Mouse (Mus musculus): ENCODE measurements around the gene Phpt1.

Phpt1 gene

DNA sequence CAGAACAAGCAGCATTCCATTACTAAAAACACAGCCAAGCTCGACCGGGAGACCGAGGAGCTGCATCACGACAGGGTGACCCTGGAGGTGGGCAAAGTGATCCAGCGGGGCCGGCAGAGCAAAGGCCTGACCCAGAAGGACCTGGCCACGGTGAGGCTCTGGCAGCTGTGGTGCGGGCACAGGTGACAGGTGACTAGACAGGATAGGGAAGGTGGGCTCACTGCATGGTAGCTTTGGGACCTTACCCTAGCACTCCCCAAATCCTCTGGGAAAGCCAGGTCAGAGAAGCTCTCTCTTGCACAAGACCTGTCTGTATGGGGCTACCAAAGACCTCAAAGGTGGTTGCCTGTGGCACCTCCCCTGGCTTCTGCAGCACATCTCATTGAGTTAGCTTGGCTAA is 14.5 kb downstream of the Phpt1 start:
- in situ Hi-C loops (cut with MboI, MseI): no loop called here

DNA sequence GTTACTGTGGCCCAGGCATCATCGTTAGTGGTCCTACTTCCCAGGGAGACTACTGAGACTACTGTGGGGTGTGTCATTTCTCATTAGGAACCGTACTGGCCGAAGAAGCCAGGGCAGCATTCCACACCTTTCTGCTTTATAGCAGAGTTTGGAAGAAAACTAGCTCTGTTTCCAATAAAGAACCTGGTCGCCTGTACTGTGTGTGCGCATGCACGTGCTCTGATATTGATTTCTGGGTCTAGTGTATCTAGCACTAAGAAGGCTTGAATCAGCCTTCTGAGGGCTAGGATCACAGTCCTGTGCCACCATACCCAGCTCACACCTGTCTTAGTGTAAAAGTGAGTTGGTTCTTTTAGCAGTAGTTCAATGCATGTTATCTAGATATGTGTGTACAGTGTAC is 16.2 kb downstream of the Phpt1 start:
- in situ Hi-C loops (cut with MboI, MseI): loop anchor here (10.0 kb wide), 1 partner anchor 946 kb away; no protein-coding TSS in a partner anchor

DNA sequence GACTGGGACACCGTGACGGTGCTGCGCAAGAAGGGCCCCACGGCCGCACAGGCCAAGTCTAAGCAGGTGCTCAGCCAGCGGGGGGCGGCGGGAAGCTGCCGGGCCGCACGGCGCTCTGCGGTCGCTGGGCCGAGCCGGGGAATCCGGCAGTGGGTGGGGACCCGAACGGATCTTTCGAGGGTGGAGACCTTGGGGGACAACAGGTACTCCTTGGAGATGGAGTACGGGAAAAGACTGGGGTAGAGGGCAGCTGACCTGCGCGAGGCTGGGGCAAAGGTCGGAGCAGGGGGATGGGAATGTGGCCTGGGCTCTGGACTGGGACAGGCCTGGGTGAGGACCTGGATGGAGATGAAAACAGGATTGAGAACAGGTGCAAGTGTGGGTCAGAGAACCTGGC is 17.1 kb downstream of the Phpt1 start:
- in situ Hi-C loops (cut with MboI, MseI): loop anchor here (10.0 kb wide), 1 partner anchor 947 kb away; no protein-coding TSS in a partner anchor

DNA sequence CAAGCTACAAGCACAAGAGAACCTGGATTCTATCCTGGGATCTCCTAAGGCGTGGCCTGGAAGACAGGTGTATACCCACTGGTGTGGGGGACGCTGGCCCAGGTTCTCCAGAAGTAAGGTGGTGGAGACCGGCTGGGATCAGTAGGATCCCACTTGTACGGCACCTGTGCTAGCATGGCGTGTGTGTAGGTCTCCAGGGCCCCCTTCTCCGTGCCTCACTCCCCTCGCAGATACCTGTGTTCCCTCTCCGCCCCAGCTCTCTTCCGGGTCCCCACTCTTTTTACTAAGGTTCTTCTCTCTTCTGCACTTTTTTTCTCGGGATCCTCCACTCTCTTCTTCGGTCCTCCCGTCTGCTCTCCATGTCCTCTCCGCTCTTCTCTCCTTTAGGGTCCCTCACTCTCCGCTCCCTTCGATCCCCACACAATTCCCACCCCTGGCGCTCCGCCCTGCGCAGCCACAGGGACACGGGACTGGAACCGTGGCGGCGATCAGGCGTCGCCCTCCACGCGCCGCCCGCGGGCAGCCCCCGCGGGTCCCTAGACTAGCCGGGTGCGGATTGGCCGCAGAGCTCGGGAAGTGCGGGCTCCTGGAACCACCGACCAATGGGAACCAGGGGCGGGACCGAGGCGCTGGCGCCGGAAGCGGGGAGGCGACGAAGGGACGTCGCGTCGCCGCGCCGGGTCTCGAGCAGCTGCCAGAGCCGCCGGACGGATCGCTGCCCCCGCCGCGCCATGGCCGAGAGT is 17.6 kb downstream of the Phpt1 start, which contains the start of gene Edf1:
Edf1 (plus strand) TSS at position 627 of the 743 bp plus-strand sequence.
- in situ Hi-C loops (cut with MboI, MseI): loop anchor here (10.0 kb wide), 1 partner anchor 947 kb away; no protein-coding TSS in a partner anchor

DNA sequence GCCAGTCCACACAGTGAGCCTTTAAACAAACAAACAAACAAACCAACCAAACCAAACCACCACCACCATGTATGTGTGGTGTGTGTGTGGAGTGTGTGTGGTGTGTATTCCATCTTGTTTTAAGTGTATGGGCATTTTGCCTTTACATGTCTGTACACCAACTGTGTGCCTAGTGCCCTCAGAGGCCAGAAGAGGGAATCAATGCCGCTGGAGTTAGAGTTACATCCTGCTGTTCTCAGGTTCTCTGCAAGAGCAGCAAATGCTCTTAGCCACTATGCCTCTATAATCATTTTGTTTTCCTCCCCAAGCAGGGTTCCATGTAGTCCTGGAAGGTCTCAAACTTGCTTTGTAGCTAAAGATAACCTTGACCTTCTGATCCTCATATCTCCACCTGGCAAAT is 18.7 kb downstream of the Phpt1 start:
- in situ Hi-C loops (cut with MboI, MseI): loop anchor here (10.0 kb wide), 1 partner anchor 949 kb away; no protein-coding TSS in a partner anchor

DNA sequence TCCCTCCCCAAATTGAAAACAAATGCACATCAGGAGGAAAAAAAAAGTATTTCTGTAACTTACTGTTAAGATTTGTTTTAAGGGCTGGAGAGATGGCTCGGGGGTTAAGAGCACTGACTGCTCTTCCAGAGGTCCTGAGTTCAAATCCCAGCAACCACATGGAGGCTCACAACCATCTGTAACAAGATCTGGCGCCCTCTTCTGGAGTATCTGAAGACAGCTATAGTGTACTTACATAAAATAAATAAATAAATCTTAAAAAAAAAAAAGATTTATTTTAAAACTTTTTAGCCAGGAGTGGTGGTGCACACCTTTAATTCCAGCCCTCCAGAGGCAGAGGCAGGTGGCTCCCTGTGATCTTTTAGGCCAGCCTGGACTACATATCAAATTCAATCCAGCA is 19.5 kb downstream of the Phpt1 start:
- in situ Hi-C loops (cut with MboI, MseI): loop anchor here (10.0 kb wide), 1 partner anchor 949 kb away; no protein-coding TSS in a partner anchor

DNA sequence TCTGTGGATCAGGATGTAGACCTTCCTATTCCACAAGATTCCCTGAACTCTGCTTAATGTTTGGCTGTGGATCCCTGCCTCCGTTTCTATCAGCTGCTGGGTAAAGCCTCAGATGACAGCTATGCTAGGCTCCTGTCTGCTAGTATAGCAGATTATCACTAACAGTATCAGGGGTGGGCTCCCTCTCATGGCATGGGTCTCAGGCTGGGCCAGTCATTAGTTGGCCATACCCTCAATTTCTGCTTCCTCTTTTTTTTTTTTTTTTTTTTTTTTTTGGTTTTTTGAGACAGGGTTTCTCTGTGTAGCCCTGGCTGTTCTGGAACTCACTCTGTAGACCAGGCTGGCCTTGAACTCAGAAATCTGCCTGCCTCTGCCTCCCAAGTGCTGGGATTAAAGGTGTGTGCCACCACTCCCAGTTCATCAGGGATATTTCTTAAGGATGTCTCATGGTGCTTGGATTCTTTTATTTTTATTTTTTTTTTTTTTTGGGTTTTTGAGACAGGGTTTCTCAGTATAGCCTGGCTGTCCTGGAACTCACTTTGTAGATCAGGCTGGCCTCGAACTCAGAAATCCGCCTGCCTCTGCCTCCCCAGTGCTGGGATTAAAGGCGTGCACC is 21.7 kb downstream of the Phpt1 start:
- in situ Hi-C loops (cut with MboI, MseI): loop anchor here (10.0 kb wide), 1 partner anchor 952 kb away; no protein-coding TSS in a partner anchor

DNA sequence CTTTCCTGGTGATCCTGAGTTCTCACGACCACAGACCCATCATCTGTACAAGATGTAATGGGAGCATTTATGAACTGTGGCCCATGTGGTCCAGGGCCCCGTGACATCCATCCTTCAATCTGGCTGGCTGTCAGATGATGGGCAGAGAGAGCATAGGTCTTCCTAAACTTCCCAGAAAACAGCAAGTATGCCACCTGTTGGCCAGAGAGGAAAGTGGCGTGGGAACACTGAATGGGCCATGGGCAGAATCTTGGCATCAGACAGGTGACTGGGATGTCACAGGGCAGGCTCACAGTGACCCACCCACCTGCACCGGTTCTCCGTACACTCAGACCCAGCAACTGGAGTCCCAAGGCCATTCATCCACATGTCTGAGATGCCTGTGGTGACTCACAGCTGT is 23.8 kb downstream of the Phpt1 start:
- in situ Hi-C loops (cut with MboI, MseI): loop anchor here (10.0 kb wide), 1 partner anchor 954 kb away; no protein-coding TSS in a partner anchor

DNA sequence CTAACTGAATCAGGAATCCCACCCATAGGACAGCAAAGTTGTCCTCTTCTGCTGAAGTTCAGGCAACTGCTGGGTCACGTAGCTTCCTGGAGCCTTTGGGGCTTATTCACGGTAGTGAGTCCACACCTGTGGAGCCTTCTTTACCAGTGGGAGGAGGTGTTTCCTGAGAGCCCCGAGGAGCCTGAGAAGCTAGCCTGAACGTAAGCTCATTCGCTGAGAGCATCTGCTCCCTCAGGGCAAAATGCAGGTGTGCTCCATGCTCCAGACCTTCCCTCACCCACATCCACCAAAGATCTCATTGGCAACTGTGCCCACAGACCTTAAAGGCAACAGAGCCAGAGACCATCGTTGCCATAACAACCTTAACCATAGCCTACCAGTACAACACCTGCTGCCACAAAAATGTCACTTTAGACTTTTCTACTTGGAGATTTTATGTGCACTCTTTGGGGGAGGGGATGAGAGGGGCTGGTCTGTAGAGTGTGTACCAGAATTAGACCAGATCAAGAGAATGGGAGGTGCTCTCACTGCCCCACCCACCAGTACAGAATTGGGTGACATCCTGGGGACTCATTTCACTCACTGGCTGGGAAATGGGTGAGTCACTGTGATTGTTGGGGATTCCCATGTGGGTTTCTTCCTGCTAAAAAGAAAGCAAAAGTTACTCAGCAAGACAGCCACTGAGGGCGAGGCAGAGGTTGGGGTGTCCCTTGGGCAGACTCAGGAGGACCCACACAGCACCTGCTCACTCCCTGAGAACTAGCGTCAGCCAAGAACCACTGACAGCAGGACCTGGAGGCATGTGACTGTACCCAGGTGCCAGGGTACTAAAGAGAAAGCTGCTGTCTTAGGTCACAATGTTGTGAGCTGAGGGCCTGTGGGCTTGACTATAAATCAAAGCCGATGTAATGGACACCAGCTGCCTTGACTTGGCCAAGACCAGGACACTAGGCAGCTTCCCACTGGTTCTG is 25.7 kb downstream of the Phpt1 start:
- in situ Hi-C loops (cut with MboI, MseI): no loop called here

DNA sequence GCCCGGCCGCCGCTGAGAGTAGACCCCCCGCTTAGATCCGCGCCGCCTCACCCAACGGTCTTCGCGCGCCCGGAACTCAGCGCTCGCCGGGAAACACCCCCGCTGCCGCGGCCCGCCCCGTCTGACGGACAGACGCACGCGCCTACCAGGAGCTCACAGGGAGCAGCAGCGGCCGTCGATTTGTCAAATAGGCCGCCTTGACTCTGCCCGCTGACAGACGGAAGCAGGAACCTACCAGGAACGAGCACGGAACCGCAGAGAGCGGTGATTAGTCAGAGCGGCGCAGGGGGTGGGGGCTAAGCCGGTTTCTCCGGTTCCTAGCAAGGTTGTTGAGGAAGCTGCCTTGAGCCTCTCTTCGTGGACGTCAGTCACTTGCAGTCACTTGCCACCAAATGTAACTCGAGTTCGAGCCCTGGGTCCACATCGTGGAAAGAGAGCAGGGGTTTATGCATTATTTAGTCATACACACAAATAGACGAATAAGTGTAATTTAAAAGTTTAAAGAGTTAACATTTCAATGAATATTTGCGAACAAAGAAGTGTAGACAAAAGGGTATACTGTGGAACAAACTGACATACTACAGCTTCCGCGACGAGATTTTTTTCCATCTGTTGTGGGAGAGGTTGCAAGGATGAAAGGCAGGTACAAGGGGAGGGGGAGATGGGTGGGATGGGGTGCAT is 28.1 kb downstream of the Phpt1 start, which contains the start of gene Traf2:
Traf2 (minus strand) TSS at position 130 of the 681 bp plus-strand sequence.
- in situ Hi-C loops (cut with MboI, MseI): no loop called here

DNA sequence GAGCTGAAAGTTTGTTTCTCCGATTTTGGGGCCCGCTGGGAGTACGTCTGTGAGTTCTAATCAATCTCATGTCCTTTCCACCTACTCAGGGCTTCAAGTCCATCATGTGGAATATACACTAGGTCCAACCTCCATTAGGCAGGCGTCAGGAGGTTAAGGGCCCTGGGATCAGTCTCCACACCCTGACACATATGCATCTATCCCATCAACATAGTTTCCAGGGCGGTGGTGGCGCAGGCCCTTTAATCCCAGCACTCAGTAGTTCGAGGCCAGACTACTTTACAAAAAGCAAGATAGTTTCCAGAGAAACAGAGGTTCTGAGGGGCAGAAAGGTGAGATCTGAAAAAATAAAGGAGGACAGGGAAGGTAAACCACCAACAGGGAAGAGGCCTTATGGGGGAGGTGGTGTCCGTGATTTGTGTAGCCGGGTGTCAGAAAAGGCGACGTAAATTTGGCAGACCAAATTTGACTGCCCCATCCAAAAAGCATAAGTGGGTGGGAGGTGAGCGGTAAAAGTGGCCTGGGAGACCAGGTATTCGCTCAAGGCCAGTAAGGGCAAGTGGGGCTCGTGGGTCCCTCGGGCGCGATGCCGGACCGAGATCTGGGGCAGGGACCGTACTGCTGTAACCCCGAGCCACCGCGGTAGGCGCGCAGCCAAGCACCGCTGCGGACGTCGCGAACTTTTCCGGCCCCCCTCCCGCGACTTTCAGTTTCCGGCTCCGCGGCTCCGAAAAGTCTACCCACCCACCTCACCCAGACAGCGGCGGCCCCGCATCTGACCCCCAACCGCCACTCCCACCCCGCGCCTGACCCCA is 28.8 kb downstream of the Phpt1 start:
- in situ Hi-C loops (cut with MboI, MseI): no loop called here

DNA sequence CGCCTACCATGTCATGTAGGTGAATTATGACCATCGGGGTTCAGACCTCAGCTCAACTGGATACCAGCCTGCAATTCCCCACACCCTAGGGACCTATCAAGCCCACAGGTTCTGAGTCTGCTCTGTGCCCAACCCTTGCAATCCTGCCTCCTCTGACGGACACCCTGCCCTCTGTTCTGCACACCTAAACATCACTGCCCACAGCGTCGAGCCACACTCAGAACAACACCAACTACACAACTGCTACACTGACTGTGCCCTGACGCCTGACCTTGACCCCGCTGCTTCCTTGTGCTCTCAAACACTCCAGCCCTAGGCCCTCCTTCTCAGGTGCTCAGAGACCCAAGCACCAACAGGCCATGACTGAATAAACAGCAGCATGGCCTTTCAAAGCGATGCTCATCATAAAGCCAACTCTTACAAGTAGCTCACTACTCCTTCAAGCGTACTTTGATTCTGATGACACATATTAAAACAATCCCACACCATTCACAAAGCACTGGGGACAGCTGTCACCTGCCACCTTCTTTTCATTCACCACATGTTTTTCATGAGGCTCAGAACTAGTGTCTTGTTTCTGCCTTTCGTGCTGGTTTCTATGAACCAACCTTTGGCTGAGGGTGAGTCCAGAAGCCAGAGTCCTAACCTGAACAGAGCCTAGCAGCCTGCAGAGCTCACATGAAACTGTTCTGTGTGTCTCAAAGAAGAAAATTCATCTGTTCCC is 33.2 kb downstream of the Phpt1 start:
- in situ Hi-C loops (cut with MboI, MseI): no loop called here

DNA sequence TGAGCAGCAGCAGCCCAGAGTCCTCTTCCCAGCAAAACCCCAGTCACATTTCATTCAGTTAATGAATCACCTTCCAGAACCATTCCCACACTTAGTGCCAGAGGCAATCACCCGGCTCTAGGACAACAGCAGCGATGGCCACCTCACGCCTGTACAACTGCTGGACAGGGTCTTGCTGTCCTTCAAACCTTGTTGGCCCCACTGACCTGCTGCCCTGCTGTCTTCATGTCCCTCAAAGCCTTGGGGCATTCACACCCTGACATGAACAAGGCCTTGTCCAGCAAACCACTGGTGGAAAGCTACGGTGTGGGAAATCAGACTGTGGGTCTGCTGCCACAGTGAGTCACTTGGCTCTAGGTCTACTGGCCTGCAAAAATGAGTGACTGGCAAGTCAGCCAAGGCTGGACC is 34.5 kb downstream of the Phpt1 start:
- in situ Hi-C loops (cut with MboI, MseI): no loop called here

DNA sequence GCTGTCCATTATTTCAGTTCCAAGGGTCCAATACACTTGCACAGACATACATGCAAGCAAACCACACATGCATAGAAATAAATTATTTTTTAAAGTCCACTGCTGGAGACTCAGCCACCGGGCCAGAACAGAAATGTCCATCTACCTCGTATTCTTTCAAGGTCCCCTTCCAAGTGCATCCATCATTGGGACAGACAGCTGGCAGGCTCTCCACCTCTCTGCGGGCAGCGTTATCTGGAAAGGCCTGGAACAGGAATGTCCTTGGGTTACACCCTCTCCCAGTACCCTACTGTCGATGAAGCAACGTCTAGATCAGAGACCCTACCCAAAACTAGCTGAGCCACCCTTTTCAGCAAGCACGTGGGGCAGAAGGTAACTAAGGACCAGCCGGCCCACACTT is 38.5 kb downstream of the Phpt1 start:
- in situ Hi-C loops (cut with MboI, MseI): no loop called here

DNA sequence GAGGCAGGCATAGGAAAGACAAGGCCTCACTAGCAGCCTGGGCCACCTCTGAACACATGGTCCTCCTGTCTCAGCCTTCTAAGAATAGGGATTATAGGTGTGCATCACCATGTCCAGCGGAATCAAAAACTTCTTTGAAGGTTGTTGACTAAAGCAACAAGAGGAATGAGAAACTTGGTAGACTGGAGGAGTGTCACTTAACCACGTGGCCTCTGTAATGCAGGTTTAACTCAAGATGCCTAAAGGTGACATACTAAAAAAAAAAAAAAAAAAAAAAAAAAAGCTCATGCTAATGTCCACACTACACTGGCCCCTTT is 40.2 kb downstream of the Phpt1 start:
- in situ Hi-C loops (cut with MboI, MseI): no loop called here

DNA sequence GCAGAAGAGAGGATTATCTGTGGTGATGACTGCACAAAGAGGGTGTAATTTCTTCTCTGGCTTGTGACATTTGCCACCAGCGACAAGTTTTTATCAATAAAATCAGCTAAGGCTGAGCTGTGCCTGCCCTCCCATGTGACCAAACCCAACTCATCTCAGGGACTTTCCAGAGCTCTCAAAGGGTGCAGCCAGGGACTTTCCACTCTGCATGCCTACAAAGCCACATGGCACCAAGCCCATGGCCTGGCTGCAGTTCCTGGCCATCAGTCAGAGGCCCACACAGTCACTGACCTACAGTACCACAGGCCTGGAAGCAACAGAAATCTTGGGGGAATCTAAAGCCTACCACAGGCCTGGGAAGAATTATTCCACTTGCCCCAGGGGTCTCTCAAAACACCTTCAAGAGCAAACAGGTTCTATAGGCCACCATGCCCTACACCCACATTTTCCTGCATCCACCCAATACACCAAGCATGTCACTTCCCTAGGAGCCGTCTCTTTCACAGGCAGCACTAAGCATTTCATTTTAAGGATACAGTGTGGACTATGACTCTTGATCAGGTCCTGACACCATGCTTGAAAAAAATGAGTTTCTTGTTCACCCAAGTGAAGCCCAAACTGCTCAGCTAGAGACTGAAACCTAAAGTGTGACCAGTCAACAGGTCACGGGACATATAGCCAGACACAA is 40.7 kb downstream of the Phpt1 start:
- in situ Hi-C loops (cut with MboI, MseI): no loop called here

DNA sequence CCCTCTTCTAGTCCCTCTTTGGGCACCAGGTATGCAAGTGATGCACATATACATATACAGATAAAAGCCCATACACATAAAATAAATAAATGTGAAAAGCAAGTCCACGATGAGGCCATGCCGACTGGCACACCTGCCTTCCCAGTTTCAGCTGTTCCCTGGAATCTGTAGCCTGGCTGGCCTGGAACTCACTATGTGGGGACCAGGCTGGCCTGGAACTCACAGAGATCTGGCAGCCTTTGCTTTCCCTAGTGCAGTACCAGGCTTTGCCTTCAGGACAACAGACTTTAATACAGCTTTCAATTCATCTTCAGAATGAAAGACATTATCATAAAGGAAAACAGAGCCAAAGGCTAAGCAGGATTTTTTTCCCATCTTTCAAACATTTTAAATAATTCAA is 41.3 kb downstream of the Phpt1 start:
- in situ Hi-C loops (cut with MboI, MseI): no loop called here

DNA sequence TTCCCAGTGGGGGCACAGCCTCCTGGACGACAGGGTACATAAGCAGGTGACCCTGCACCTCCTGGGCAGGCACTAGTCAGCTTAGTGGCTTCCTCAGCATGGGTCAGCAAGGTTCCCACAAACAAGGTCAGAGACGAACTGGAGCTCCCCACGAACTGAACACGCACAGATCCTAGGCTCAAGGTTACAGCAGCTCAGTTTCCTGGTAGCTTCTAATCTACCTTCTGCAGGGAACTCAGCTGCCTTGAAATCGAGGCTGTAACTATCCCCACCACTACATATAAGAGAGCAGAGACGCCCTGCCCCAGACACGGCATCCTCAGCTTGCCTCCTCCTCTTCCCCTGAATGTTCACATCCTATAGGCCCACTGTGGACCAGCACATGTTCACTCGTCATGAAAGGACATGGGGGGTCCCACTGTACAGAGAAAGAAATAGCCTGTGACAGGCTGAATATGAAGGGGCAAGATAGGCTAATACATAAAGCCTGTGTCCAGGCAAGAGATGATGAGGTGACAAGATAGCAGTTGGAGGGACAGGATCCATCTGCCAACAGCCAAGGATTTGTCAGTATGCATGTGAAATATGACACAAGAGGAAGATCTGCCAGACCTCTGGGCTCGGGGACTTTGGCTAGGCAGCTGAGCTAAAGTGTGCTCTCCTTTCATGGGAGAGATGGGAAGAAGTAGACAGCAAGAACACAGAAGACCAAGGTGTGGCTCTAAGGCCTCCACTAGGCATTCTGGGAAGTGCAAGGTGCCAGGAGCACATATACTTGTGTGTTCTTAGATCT is 48.3 kb downstream of the Phpt1 start:
- in situ Hi-C loops (cut with MboI, MseI): no loop called here
